Mouse (Mus musculus): ENCODE results near the gene Uimc1. TPM values are rescaled to one million over a fixed set of nuclear protein-coding genes. Genes with fewer than 3 reads are reported as not detected.

Gene Uimc1
- polyA plus RNA-seq, 1 experiment from 2014 or later, result 22.6 TPM

DNA sequence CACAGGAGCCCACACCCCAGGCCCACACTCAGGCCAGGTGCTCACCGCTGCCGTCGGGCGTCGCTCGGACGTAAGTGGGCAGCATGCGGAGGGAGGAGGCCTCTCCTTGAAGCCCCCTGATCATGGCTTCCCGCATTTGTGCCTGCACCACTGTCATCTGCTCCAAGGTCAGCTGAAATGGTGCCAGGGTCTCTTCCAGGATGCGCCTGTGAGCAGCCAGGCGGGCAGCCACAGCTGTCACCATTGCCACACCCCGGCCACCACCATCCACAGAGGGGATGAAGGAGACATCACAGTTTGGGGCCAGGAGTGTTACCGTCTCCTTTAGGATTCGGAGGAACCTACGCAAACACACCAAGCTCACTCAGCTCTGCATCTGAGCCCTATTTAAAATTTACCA, 89.0 kb downstream of the Uimc1 start:
- H3K4me2 ChIP-seq (replicated peaks), result no peak overlapping the region
- no peak overlapping the region for H3K4me3 ChIP-seq
- no peak overlapping the region for H3K9ac ChIP-seq
- peaks cover 21% of the 10 kb centered on the region for H3K27me3 ChIP-seq (replicated peaks)
- no peaks in the 10 kb centered on the region for H3K9me3 ChIP-seq
- no peaks in the 10 kb centered on the region for H3K36me3 ChIP-seq
- no peak for ATAC-seq (ENCODE audit: low FRiP score, low read depth)
- H3K4me1 ChIP-seq, result peaks cover 28% of the 10 kb centered on the region
- WGBS, result 88% methylated on average over 15 of the region's 15 CpGs
- H3K27ac ChIP-seq, result no peak overlapping the region

DNA sequence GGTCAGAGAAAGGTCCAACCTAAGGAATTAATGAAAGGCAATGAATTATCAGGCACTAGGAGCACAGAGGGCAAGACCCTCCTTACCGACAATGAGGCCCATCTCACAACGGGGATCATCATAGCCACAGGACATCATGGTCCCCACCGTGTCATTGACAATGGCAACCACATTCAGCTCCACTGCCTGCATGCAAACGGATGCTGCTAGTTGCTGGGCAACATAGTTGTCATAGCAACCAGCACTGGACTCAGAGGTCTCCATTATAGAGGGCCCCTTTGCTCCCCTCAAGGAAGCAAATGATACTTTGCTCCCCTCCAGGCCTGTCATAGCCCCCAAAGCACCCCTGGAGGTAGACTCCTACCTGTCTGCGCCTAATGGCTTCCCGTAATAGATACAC, 91.5 kb downstream of the Uimc1 start:
- no peak overlapping the region for H3K9ac ChIP-seq
- 33% methylated on average over 6 of the region's 6 CpGs for WGBS
- H3K36me3 ChIP-seq, result no peaks in the 10 kb centered on the region
- H3K27ac ChIP-seq, result no peak overlapping the region
- no peaks in the 10 kb centered on the region for H3K9me3 ChIP-seq
- H3K4me2 ChIP-seq (replicated peaks), result no peak overlapping the region; the same call in 1 of the 2 replicates
- H3K4me3 ChIP-seq, result no peak overlapping the region
- ATAC-seq (ENCODE audit: low FRiP score, low read depth), result no peak
- peaks cover 35% of the 10 kb centered on the region for H3K4me1 ChIP-seq
- H3K27me3 ChIP-seq (replicated peaks), result peaks cover 34% of the 10 kb centered on the region

DNA sequence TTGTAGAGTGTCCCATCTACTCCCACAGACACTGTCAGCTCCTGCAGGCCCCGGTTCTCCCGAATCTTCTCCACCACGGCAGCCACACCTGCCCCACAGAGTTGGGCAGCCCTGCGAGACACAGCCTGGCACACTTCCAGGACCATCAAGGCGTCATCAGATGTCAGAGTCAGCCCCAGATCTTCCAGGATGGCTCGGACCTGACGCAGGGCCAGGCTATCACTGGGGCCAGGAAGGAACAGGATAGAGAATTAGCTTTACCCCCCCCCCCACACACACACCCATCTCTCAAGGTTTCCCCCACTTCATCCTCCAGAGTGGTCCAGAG, 93.7 kb downstream of the Uimc1 start:
- Histone ChIP-seq H3K4me1 (peaks cover 28% of the 10 kb centered on the region), H3K27me3 (replicated peaks) (peaks cover 34% of the 10 kb centered on the region), H3K9ac (no peak overlapping the region), H3K27ac (no peak overlapping the region), H3K9me3 (no peaks in the 10 kb centered on the region), H3K4me3 (no peak overlapping the region), H3K36me3 (no peaks in the 10 kb centered on the region), H3K4me2 (replicated peaks) (no peak overlapping the region)
- WGBS, result 78% methylated on average over 7 of the region's 7 CpGs
- no peak for ATAC-seq (ENCODE audit: low FRiP score, low read depth)

DNA sequence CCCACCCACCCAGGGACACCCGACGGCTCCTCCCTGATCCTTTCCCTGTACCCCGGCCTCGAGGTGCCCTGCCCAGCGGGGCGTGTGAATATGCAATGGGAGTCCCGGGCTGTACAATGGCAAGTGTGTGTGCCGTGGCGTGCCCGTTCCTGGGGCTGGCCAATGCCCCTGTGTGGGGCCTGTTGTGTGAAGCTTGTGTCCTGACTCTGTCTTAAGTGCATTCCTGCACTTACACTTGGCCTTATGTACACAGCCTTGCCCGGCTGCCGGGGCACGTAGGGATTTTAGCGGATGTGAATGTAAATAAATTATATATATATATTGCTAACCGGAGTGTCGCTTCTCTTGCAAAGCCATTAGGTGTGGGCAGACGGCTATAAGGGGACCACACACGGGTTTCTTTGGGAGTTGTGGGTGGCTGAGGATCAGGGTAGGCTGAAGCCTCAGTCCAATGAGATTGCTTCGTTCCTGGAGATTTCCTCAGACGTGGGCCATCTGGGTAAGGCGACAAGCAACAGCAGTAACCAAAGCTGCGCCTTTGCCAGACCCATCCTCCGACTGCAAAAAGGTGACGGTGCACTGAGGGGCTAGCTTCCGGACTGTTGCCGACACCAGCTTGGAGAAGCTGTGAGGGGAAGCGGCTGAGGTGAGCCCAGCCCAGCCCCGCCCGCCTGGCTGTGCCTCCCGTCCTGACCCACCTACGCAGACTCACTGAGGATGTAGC, 94.2 kb downstream of the Uimc1 start:
- WGBS, result 62% methylated on average over 31 of the region's 31 CpGs
- H3K4me1 ChIP-seq, result peaks cover 28% of the 10 kb centered on the region
- no peaks in the 10 kb centered on the region for H3K9me3 ChIP-seq
- H3K4me2 ChIP-seq (replicated peaks), result no peak overlapping the region
- H3K4me3 ChIP-seq, result no peak overlapping the region
- no peak overlapping the region for H3K9ac ChIP-seq
- H3K27ac ChIP-seq, result no peak overlapping the region
- ATAC-seq (ENCODE audit: low FRiP score, low read depth), result 0 out of 2 replicates have a peak, but pooled peaks have one; percentile 10
- H3K27me3 ChIP-seq (replicated peaks), result peaks cover 32% of the 10 kb centered on the region
- H3K36me3 ChIP-seq, result no peaks in the 10 kb centered on the region

DNA sequence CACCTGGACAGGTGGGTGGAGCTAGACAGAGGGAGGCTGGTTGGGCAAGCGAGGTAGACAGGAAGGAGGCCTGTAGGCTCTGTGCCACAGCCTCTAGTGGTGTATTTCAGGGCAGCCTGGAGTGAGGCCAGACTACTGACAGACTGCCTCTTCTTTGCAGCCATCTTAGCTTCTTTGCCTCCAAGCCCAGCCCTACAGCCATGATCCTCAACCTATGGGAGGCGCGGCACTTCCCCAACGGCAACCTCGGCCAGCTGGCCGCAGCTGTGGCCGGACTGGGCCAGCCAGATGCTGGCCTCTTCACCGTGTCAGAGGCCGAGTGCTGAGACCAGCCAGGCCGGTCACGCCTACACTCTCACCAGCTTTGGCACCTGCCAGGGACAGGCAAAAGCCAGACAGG, 95.5 kb downstream of the Uimc1 start:
- Histone ChIP-seq H3K4me2 (replicated peaks) (no peak overlapping the region), H3K36me3 (0 out of 2 replicates have a peak, but pooled peaks cover under 1% of the 10 kb centered on the region), H3K27me3 (replicated peaks) (peaks cover 28% of the 10 kb centered on the region), H3K4me1 (peaks cover 28% of the 10 kb centered on the region), H3K9me3 (no peaks in the 10 kb centered on the region), H3K9ac (no peak overlapping the region), H3K27ac (no peak overlapping the region), H3K4me3 (no peak overlapping the region)
- WGBS, result 69% methylated on average over 11 of the region's 11 CpGs
- no peak for ATAC-seq (ENCODE audit: low FRiP score, low read depth)

DNA sequence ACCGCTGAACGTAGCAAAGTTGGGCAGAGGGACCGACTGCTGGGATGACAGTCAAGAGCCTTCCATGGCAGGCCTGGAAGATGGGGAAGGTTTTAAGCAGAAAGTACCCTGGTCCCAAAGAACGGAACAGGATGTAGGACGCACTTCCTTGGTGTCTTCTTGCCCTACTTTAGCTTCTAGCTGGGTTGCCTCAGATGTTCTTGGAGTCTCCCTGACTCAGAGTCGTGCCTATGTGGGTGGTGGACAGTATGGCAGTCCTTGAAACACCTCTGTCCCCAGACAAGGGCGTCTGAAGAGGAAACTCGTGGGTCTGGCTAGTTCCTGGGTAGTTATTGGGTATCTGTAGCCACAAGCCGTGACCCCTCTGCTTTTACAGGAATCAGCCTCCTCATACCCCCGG, 98.0 kb downstream of the Uimc1 start:
- H3K27ac ChIP-seq, result no peak overlapping the region
- peaks cover 30% of the 10 kb centered on the region for H3K27me3 ChIP-seq (replicated peaks)
- 0 out of 2 replicates have a peak, but pooled peaks cover 7% of the 10 kb centered on the region for H3K36me3 ChIP-seq
- no peak overlapping the region for H3K9ac ChIP-seq
- no peak overlapping the region for H3K4me2 ChIP-seq (replicated peaks)
- no peak for ATAC-seq (ENCODE audit: low FRiP score, low read depth)
- peaks cover 19% of the 10 kb centered on the region for H3K4me1 ChIP-seq
- H3K9me3 ChIP-seq, result no peaks in the 10 kb centered on the region
- WGBS, result 84% methylated on average over 10 of the region's 10 CpGs
- H3K4me3 ChIP-seq, result no peak overlapping the region

DNA sequence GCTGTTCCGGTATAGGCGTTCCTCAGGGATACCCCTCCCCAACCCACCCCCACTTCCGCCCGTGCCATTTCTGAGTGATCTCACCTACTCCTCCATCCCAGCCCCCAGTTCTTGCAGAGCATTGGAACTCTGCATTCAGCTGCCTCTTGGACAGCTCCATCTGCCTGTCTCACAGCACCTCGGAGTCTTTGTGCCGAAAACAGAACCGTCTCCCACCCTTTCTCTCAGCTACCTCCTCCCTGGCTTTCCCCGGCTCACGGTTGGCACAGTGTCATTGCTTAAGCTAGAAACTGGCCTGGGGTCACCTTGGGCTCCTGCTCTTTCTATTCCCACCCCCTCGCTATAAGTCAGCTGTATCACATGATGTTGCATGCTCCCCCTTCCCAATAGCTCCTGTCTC, 99.7 kb downstream of the Uimc1 start:
- Histone ChIP-seq H3K36me3 (0 out of 2 replicates have a peak, but pooled peaks cover 7% of the 10 kb centered on the region), H3K9me3 (no peaks in the 10 kb centered on the region), H3K4me3 (no peak overlapping the region), H3K4me1 (peaks cover 12% of the 10 kb centered on the region), H3K9ac (no peak overlapping the region), H3K27ac (no peak overlapping the region), H3K4me2 (replicated peaks) (no peak overlapping the region), H3K27me3 (replicated peaks) (peaks cover 25% of the 10 kb centered on the region)
- WGBS, result 86% methylated on average over 10 of the region's 10 CpGs
- no peak for ATAC-seq (ENCODE audit: low FRiP score, low read depth)

DNA sequence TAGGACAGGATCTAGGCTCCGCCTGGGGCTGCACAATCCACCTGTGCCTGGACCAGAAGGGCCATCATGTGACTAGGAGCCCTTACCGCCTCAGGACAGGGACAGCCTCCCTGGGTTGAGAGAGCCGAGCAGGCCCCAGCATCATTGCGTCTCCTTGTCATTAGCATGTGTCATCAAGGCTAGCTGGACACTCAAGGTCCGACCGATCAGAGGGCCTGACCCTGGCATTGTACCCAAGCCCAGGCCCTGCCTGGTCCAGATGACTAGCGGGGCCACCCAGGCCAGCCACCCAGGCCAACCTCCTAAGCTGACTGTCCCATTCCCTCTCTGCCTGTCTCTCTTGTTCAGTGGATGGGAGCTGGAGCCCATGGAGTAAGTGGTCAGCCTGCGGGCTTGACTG, 102.5 kb downstream of the Uimc1 start:
- H3K4me3 ChIP-seq, result no peak overlapping the region
- H3K4me2 ChIP-seq (replicated peaks), result no peak overlapping the region
- no peaks in the 10 kb centered on the region for H3K9me3 ChIP-seq
- no peak overlapping the region for H3K9ac ChIP-seq
- ATAC-seq (ENCODE audit: low FRiP score, low read depth), result no peak
- H3K4me1 ChIP-seq, result peaks cover 28% of the 10 kb centered on the region
- H3K36me3 ChIP-seq, result 0 out of 2 replicates have a peak, but pooled peaks cover 7% of the 10 kb centered on the region
- H3K27ac ChIP-seq, result no peak overlapping the region
- WGBS, result 84% methylated on average over 8 of the region's 8 CpGs
- peaks cover 11% of the 10 kb centered on the region; the same call in 1 of the 2 replicates for H3K27me3 ChIP-seq (replicated peaks)

DNA sequence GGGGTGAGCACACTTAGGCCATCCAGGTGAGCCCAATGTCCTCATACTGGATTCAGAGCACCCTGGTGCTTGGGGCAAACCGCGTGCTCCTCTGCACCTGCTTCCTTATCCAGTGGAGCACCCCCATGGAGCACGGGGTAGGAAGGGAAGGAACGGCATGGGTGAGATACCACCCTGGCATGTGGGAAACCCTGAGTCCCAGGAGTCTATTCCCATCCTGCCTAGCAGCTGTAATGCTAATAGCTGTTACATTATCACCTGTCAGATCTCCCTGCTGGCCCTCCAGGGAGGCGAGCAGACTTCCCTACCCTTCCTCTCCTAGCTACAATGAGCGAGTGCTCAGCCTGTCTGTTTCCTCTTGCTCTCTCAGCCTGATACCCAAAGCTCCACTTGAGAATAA, 104.9 kb downstream of the Uimc1 start:
- no peak overlapping the region for H3K4me3 ChIP-seq
- H3K27ac ChIP-seq, result 0 out of 2 replicates have a peak overlapping the region, but pooled peaks have one; percentile 23
- H3K27me3 ChIP-seq (replicated peaks), result peaks cover 15% of the 10 kb centered on the region; the same call in 1 of the 2 replicates

DNA sequence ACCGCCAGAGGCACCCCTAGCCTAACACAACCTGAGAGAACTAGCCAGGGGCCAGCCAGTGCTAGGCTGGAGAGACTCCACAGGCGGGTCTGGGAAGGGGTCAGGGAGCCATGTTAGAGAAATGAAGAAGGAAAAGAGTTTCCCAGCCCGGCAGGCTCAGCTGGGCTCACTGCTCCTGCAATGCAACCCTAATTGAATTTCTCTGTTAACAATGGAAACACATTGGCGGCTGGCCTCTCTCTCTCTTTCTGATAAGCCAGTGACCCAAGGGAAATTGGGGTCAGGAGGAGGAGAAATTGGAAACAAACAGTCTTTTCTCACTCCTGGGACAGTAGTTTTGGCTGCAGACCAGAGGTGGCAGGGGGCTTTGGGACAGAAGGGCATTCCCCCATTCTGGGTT, 105.5 kb downstream of the Uimc1 start:
- Histone ChIP-seq H3K4me3 (no peak overlapping the region), H3K4me2 (replicated peaks) (0 out of 2 replicates have a peak overlapping the region, but pooled peaks have one; percentile 1), H3K4me1 (peaks cover 30% of the 10 kb centered on the region), H3K27me3 (replicated peaks) (peaks cover 15% of the 10 kb centered on the region; the same call in 1 of the 2 replicates), H3K9me3 (no peaks in the 10 kb centered on the region), H3K9ac (no peak overlapping the region), H3K27ac (peak overlapping the region; percentile 9; the same call in 1 of the 2 replicates), H3K36me3 (0 out of 2 replicates have a peak, but pooled peaks cover 6% of the 10 kb centered on the region)
- peak; percentile 9; the same call in 1 of the 2 replicates for ATAC-seq (ENCODE audit: low FRiP score, low read depth)
- 9% methylated on average over 4 of the region's 4 CpGs for WGBS

More for the DNA sequence above, 104.9 kb downstream of the Uimc1 start:
- Histone ChIP-seq H3K36me3 (0 out of 2 replicates have a peak, but pooled peaks cover 7% of the 10 kb centered on the region), H3K9me3 (no peaks in the 10 kb centered on the region), H3K4me1 (peaks cover 30% of the 10 kb centered on the region), H3K4me2 (replicated peaks) (0 out of 2 replicates have a peak overlapping the region, but pooled peaks have one; percentile 1), H3K9ac (no peak overlapping the region)
- ATAC-seq (ENCODE audit: low FRiP score, low read depth), result no peak
- WGBS, result 51% methylated on average over 6 of the region's 6 CpGs

DNA sequence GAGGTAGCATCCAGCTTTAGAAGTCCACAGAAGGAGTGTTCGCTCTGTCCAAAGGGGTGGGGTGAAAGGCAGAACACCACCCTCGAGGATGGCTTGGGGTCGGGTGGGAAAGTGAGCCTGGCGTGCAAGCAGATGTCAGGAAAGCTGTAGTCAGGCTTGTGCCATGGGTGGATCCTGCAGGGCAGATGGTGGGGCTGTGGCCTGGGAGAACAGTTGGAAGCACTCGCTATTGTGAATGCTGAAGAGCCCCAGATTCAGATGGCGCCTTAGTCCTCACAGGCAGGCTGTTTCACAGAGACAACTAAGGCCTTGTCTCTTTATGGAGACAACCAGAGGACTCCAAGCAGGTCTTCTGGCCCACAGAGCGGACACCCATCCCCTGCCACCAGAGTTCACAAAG, 107.9 kb downstream of the Uimc1 start:
- Histone ChIP-seq H3K4me3 (no peak overlapping the region), H3K9me3 (no peaks in the 10 kb centered on the region), H3K4me2 (replicated peaks) (no peak overlapping the region), H3K27me3 (replicated peaks) (peaks cover 12% of the 10 kb centered on the region; the same call in 1 of the 2 replicates), H3K27ac (no peak overlapping the region), H3K9ac (no peak overlapping the region), H3K4me1 (peaks cover 48% of the 10 kb centered on the region), H3K36me3 (no peaks in the 10 kb centered on the region)
- no peak for ATAC-seq (ENCODE audit: low FRiP score, low read depth)
- whole genome bisulfite sequencing, result 74% methylated on average over 7 of the region's 7 CpGs

DNA sequence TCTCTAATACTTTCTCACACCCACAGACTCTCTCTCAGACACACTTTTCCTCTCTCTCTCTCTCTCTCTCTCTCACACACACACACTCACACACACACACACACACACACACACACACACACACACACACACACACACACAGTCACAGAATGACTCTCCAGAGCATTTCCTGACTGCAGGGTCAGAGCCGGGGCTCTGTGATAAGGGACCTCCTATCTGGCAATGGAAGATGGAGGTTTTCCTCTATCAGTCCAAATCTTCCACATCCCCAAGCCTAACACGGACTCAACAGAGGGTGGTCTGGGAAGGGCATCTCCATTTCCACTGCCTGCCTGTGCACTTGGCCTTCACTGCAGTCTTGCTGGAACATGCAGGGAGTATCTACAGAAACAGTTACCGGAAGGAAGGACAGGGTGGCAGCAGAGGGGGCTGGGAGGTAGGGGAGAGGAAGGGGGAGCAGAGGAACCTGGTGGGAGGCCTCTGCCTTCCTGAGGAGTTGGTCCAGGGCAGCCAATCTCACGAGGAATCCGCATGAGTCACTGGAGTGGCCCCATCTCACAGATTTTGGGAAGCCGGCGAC, 111.8 kb downstream of the Uimc1 start:
- H3K27ac ChIP-seq, result no peak overlapping the region
- no peak overlapping the region for H3K4me2 ChIP-seq (replicated peaks)
- H3K4me1 ChIP-seq, result peaks cover 36% of the 10 kb centered on the region
- no peaks in the 10 kb centered on the region for H3K36me3 ChIP-seq
- ATAC-seq (ENCODE audit: low FRiP score, low read depth), result no peak
- no peak overlapping the region for H3K4me3 ChIP-seq
- no peak overlapping the region for H3K9ac ChIP-seq
- WGBS, result 45% methylated on average over 7 of the region's 7 CpGs
- H3K9me3 ChIP-seq, result no peaks in the 10 kb centered on the region
- peaks cover 25% of the 10 kb centered on the region; the same call in 1 of the 2 replicates for H3K27me3 ChIP-seq (replicated peaks)
